Mouse (Mus musculus): Measurements from ENCODE around the gene Pgp.
"Not testable (repeated sequence)": the region's sequence is repeated elsewhere in the genome, so short reads cannot be mapped to it uniquely, and the experiment has no call there.

Pgp gene

DNA sequence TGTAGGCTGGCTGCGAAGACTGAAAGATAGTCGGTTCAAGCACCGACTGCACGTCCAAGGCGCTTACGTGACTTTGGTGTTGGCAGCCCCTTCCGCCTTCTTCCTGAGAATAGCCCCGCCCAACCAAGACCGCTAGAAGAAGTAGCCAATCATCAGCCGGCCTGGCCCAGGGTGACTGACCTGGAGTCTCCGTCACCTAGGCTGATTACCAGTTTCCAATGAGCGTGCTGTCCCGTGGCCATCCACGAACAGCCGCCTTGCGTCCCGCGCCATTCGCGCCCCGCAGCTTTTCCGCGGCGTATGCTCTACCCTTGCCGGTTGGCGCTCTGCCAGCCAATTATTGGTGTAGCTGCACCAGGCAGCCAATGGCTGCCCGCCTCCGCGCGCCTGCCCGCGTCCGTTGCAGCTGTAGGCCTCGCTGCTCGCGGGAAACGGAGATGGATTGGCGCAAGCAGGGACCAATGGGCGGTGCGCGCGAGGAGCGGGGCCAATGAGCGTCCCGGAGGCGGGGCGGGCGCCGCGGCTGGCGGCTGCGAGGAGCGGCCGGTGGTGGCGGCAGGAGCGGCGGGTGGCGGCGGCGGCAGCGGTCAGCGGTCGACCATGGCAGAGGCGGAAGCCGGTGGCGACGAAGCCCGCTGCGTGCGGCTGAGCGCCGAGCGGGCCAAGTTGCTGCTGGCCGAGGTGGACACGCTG, at the start of gene Pgp, which contains the start of gene E4f1:
TSS of gene Pgp (plus strand) at position 483 of the 693 bp plus-strand sequence.
TSS of gene E4f1 (minus strand) at position 404 of the 693 bp plus-strand sequence.
- peak; percentile 96 to 99 for DNase-seq (ENCODE audit: low spot score in 2 of 2)

GRCm38 (mm10) chr17:24423114-24423513, 47.1 kb upstream of the Pgp start:
- no peak for DNase-seq (ENCODE audit: low spot score in 2 of 2)

DNA sequence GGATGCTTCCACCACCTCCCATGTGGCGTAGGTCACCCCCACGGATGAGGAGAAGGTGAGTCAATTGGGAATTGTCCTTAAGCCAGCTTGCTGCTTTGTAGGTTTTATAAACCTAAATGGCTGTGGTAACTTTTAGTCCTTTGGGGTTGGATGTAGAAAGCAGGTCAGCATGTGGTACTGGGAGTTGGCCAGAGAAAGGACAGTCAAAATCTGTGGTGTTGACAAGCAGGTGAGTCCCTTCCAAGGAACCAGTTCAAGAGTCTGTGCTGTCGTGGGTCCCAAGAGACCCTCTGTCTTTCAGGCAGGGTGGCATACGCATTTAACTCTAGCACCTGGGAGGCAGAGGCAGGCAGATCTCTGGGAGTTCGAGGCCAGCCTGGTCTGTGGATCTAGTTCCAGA, 45.7 kb upstream of the Pgp start:
- no peak for DNase-seq (ENCODE audit: low spot score in 2 of 2)

- not testable (repeated sequence) for DNase-seq (ENCODE audit: low spot score in 2 of 2)
These were observed 44.9 kb upstream of the Pgp start for GRCm38 (mm10) chr17:24425326-24425725.

GRCm38 (mm10) chr17:24425905-24426304, 44.3 kb upstream of the Pgp start:
- no peak for DNase-seq (ENCODE audit: low spot score in 2 of 2)

DNA sequence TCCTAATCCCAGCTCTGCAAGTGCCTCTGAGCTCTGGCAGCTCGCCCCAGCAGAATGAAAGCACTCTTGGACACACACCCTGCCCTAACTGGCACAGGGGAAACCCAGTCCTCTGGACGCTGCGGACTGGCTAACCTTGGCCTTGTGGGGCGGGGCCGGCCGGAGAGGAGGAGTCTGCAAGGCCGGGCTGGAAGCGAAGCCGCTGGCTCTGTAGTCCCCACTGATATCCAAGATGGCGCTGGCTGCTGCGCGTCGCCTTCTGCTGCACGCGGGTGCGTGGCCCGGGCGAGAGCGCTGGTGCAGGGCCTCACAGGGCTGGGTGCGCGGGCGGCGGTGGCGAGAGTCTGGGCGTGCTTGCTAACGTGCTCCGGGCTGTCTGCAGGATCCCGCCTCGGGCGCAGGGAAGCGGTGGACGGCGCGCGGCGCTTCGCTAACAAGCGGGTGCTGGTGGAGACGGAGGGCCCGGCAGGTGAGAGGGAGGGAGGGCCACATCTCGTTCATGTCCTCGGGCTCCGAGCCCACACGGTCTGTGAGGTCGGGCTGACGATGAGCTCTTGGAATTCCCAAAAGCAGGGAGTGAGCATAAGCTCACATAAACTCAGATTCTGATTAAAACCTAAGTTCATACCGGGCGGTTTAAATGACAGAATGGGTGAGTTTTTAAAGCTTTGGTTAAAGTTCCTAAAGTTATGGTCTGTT, 43.6 kb upstream of the Pgp start, which contains the start of gene Eci1:
TSS of gene Eci1 (plus strand) at position 171 of the 699 bp plus-strand sequence.
- peak; percentile 82 to 91 for DNase-seq (ENCODE audit: low spot score in 2 of 2)

DNA sequence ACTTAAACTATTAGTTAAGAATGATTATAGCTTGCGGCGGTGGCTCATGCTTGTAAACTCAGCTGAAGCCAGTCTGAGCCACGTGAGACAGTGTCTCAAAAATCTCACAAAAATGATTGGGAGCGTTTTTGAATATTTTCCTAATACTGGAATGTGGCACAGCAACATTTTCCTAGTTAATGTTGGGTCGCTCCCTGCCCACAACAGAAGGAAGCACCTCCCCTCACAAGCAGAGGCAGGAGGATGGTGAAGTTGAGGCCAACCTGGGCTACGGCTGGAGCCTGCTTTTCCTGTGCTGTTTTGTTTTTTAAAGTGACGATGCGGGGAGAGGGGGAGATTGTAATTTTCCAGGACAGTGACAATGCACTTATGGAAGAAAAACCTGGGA, 43.0 kb upstream of the Pgp start:
- no peak for DNase-seq (ENCODE audit: low spot score in 2 of 2)

DNA sequence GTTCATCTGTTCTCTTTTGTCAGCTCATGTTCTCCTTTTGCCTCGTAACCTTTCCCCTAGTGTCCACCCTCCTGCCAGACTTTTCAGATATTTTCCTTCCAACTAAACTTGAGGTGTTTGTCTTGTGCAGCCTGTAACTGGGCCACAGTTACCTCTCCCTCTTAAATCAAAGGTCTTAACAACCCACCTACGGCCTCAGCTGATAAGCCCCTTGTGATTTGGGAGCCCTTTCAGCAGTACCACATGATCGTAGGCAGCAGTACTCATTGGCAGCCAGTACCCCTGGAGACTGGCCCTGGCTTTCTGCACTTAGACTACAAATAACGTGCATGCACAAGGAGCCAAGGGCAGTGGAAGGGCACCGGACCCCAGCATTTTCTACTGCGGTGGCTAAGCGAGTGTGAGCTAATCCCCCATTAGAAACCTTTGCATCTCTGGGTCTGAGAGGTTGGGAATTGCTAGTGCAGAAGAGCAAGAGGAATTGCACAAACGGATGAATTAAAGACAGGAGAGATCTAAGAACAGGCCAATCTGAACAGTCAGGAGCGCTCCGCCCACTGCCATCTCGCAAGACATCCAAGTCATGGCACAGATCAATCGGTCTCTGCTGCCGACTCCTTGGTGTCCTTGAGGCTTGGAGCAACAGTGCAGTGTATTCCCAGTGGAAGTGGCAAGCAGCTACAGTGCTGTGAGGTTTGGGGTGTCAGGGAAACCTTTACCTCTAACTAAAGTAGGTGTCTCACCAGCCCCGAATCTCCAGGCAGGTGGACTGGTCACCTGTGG, 40.8 kb upstream of the Pgp start:
- no peak for DNase-seq (ENCODE audit: low spot score in 2 of 2)

GRCm38 (mm10) chr17:24437016-24437415, 33.2 kb upstream of the Pgp start:
- DNase-seq (ENCODE audit: low spot score in 2 of 2), result no peak

DNA sequence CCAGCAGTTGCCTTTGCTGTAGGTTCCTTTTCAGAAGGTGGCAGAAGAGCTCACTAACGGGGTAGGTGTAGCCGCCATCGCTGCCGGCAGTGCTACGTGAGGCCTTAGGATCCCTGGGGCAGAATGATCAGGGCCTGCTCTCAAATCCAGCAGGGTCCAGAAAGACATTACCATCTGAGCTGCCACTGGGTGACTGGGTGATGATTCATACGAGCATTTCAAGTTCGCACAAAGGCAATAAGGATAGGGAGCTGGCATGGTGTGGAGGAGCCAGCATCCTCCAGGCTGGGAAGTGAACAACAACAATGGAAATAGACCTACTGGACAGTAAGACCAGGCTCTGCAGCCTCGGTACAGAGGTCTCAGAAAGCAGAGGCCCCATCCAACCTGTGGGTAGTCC, 29.8 kb upstream of the Pgp start:
- DNase-seq (ENCODE audit: low spot score in 2 of 2), result no peak

DNA sequence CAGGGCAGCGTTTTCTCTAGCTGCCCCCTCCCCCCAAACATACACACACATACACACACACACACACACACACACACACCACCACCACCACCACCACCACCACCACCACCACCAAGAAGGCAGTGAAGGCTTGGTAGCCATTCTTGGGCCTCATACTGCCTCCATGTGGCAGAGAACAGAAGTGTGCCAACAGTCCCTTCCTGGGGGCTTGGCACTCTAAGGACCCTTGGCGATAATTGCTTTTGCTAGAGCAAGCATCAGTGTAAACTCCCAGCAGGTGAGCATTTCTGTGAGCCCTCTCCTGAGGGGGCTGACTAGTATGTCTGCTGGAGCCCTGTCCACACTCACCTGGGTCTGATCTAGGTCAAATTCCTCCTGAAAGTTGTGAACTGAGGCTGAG, 29.0 kb upstream of the Pgp start:
- DNase-seq (ENCODE audit: low spot score in 2 of 2), result no peak

DNA sequence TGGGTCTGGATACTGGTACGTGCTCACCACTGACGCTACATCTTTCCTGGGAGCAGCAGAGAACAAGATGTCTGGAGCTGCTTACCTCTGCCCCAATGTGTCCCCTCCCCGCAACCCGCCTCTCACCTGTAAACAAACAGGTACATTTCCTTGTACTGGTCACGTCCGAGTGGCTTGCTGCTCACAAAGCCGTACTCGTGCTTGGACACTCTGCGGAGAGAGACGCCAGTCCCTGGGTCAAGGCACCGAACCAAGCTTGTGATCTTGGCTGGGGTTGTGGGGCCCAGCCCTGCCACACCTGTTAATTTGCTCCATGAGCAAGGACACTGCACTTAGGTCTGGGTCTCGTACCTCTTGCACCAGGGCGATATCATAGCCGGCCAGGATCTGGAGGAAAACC, 28.1 kb upstream of the Pgp start:
- DNase-seq (ENCODE audit: low spot score in 2 of 2), result no peak

DNA sequence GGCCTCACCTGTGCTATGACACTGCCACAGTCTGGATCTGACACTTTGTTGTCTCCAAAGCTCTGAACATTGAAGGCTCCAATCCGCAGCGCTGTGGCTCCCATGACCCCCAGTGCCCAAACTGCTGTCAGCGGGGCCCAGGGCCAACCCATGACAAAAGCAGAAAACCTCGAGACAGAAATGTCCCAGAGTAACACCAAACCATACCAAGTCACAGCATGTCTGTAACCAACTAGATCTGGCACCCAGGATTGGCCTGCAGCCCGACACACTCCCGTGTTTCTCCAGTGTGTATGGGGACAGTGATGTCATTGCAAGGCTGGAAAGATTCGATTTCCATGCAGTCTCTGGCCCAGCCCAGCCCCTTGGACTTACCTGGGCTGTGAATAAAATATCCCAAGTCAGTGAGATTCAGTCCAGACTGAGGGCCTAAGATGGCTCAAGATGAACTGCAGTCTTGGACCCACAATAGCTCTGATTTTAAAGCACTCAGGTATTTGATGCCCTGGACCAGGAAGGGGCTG, 27.5 kb upstream of the Pgp start, which contains the start of gene Dnase1l2:
TSS of gene Dnase1l2 (minus strand) at position 474 of the 524 bp plus-strand sequence.
- no peak for DNase-seq (ENCODE audit: low spot score in 2 of 2)

GRCm38 (mm10) chr17:24443409-24443808, 26.8 kb upstream of the Pgp start:
- no peak for DNase-seq (ENCODE audit: low spot score in 2 of 2)

DNA sequence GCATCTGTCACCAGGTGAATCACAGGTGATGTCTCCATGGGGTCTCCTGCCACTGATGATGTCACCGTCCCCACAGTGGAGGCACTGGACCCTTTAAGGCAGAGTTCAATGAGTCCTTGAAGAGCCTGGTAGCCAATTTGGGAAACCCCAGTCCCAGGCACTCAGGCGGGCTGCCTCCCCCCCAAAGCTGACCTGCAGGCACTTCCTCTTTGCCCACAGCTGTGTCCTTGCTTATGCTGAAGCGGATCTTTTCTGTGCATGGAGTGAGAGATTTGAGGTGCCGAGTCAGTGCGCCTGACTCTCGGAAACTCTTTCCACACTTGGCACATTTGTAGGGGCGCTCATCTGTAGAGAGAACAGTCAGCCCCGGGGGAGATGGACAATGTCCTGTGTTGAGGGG, 23.6 kb upstream of the Pgp start:
- DNase-seq (ENCODE audit: low spot score in 2 of 2), result no peak

DNA sequence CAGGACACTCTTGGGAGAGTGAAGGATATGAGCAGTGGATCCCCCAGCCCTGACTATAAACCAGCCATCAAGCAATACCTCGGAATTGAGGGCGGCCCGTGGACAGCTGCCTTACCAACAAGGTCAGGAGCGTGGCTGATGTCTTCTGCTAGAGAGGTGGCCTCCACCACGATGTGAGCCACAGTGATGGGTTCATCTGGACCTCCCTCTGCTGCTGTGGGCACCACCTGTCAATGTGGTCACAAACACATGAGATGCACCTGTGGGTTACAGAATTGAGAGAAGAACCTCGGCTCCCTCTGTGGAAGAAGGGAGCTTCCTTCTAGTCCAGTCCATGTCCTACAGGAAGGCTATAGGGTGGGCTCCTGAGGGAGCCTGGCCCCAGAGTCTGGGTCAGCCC, 20.7 kb upstream of the Pgp start:
- no peak for DNase-seq (ENCODE audit: low spot score in 2 of 2)

DNA sequence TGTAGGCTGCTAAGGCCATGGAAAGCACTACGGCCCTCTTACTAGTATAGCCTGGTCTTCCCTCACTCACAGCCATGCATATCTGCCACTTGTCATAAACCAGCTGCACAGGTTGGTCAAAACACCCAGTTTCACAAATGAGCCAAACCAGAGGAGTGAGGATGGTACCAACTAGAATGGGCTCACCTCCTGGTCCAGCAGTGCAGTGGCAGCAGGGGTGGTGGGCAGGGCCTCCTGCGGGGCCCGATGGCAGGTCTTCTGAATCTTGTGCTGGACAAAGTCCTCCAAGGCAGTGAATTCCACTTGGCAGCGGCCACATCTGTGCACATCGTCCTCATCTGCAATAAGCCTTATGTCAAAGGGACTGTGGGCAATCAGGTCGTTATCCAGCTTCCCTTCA, 19.0 kb upstream of the Pgp start:
- DNase-seq (ENCODE audit: low spot score in 2 of 2), result no peak

DNA sequence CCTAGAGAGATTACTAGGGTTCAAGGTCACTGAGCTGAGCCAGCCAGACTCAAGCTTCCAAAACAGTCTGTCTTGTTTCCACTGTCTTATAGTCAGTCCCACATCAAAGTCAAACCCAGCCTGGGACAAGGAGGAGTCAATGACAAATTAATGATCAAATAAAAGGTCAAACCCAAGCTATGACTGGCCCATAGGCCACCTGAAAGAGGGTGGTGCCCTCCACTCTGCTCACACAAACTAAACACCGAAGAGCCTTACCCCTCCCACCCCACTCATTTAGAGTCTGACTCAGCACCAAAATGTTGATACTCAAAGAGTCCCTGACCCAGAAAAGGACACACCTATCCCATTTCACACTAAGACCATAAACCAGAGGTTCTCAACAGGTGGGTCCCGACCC, 16.8 kb upstream of the Pgp start:
- DNase-seq (ENCODE audit: low spot score in 2 of 2), result no peak

- DNase-seq (ENCODE audit: low spot score in 2 of 2), result no peak
These were observed 15.9 kb upstream of the Pgp start for GRCm38 (mm10) chr17:24454218-24454755.

- DNase-seq (ENCODE audit: low spot score in 2 of 2), result peak; percentile 94 to 98
These were observed 15.3 kb upstream of the Pgp start for GRCm38 (mm10) chr17:24454756-24455522.

Data from cerebellum, postnatal 4 days (tissue).